Mouse (Mus musculus) liver, postnatal 0 days (tissue): ENCODE measurements around the gene Pear1.

ENCODE experiments used
- CTCF ChIP-seq: sonication (generic); IDR thresholded peaks from 2 replicates; pipeline ENCODE4 v1.5.1; 2016; ENCODE audit warnings: antibody characterized with exemption, low read depth
- EP300 ChIP-seq: IDR thresholded peaks from 2 replicates; pipeline ENCODE4 v1.6.1; 2016; ENCODE audit warnings: antibody characterized with exemption, low read depth, mild to moderate bottlenecking

DNA sequence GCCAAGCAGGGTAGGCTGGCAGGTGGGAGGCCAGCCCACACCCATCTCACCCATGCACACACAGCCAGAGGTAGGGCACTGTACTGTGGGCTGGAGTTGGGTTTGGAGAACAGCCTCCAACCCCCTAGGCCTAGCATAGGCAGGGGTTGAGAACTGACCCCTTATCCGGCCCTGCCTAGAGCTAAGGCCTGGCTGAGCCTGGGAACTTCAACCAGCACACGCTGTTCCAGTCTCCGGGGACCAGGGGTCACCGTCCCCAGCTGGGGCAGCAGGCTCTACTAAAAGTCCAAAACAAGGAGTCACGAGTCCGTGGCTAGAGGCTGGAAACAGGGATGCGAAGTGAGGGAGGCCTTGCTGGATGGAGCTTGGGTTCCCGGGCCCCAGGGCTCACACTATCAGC lies 56.3 kb downstream of the Pear1 start:
- no peak for TF ChIP-seq EP300
- TF ChIP-seq CTCF = no peak
